Mouse (Mus musculus): ENCODE measurements around the gene Adam11.

DNA sequence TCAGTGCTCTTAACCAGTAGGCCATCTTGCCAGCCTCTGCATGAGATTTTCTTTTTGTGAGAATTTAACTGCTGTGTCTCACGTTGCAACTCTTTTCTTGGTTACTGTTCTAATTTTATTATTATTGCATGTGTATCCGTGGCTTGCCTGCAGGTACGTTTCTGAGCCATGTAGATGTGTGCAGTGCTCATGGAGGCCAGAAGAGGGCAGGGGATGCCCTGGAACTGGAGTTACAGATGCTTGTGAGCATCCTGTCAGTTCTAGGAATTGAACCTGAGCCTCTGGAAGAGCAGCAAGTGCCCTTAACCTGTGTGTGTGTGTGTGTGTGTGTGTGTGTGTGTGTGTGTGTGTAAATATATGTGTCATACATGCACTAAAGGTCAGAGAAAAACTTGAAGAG, 35.7 kb upstream of the Adam11 start:
- TF ChIP-seq CTCF (IDR thresholded peaks at IDR 0.05; ENCODE audit: low read depth): peak; percentile 29; the same call in 1 of the 2 replicates
- TF ChIP-seq EP300 (IDR thresholded peaks at IDR 0.05; ENCODE audit: low read depth): no peak

Data from heart, postnatal 0 days (tissue).